ENCODE assay signal across 13 mouse cellular contexts in the genomic region with DNA sequence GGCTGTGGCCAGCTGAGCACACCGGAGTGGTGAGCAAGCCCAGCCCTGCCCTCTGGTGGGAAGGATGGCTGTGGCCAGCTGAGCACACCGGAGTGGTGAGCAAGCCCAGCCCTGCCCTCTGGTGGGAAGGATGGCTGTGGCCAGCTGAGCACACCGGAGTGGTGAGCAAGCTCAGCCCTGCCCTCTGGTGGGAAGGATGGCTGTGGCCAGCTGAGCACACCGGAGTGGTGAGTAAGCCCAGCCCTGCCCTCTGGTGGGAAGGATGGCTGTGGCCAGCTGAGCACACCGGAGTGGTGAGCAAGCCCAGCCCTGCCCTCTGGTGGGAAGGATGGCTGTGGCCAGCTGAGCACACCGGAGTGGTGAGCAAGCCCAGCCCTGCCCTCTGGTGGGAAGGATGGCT. TPM values are rescaled to one million over a fixed set of nuclear protein-coding genes. Genes with fewer than 3 reads are reported as not detected.
"Had no signal": no experiment of that assay in that cellular context is flagged by ENCODE, and none has a peak within 500 bp of the region (broad histone marks: within the 10 kb centered on the region; RNA-seq: fewer than 3 reads in every experiment).

No protein-coding gene starts in this region.

RNA-seq across cellular contexts. Expression of gene Gm4869, which starts 6.3 kb away (rescaled TPM):
- total RNA-seq: layer of hippocampus, adult 18-20 months; layer of hippocampus, postnatal 10 days; left cerebral cortex, postnatal 36 days; megakaryocyte progenitor cell, adult 5-6 weeks; monocyte, adult 5-6 weeks had no signal
- polyA plus RNA-seq: kidney, embryonic 16.5 days; limb, embryonic 12.5 days; liver, embryonic 15.5 days; lung, embryonic 16.5 days; midbrain, embryonic 10.5 days; midbrain, embryonic 14.5 days; stomach, embryonic 15.5 days; thymus, postnatal 0 days had no signal
